Mouse (Mus musculus): ENCODE results near the gene Ep300. TPM values are rescaled to one million over a fixed set of nuclear protein-coding genes. Genes with fewer than 3 reads are reported as not detected.
A peak's percentile ranks its signal among the peaks of the same experiment; 100 is the strongest.
"Not testable (repeated sequence)": the region's sequence is repeated elsewhere in the genome, so short reads cannot be mapped to it uniquely, and the experiment has no call there.

Ep300 gene
- total RNA-seq, 2 experiments from 2014 or later: 54.6 to 57.1 TPM

DNA sequence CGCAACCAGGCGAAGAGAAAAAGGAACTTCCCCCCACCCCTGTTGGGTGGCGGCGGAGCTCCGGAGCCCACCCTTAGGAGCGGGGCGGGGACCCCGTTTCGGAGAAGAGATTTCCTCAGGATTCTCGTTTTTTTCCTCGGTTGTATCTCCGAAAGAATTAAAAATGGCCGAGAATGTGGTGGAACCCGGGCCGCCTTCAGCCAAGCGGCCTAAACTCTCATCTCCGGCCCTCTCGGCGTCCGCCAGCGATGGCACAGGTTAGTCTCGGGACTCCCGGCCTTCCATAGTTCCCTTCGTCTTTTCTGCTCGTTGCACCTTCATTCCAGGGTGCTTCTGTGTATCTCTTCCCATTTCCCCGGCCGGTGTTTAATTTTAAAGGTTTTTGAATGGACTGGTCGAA, 1.3 kb downstream of the Ep300 start:
- DNase-seq: no peak
- intact Hi-C loops (cut with DNase I): loop anchor here (2.0 to 5.0 kb wide), 3 partner anchors 20 to 139 kb away; no protein-coding TSS in a partner anchor

GRCm38 (mm10) chr15:81587686-81588085, 2.5 kb downstream of the Ep300 start:
- no peak for DNase-seq
- intact Hi-C loops (cut with DNase I): loop anchor here (2.0 to 5.0 kb wide), 3 partner anchors 19 to 140 kb away; no protein-coding TSS in a partner anchor

GRCm38 (mm10) chr15:81594146-81594696, 9.1 kb downstream of the Ep300 start:
- no peak for DNase-seq
- intact Hi-C loops (cut with DNase I): no loop called here

GRCm38 (mm10) chr15:81598742-81599141, 13.6 kb downstream of the Ep300 start:
- DNase-seq; intact Hi-C loops (cut with DNase I): not testable (repeated sequence)

- no peak for DNase-seq
- intact Hi-C loops (cut with DNase I): no loop called here
Measured at GRCm38 (mm10) chr15:81605241-81605640, 20.1 kb downstream of the Ep300 start.

DNA sequence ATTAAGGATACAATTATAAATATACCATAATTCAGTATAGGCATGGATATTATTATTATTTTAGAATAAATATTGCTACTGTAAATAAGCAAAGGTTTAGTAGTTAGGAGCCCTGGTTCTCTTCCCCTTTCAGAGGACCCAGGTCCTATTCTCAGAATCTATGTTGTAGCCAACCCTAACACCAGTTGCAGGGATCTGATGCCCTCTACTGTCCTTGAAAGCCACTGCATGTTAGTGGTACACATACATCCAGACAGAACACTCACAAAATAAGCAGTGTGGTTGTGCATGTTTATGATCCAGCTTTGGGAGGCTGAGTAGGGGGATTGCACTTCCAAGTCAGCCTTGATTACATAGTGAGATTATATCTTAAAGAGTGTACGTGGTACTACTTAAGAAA, 21.5 kb downstream of the Ep300 start:
- intact Hi-C loops (cut with DNase I): loop anchor here (2.0 kb wide), 3 partner anchors 20 to 158 kb away; no protein-coding TSS in a partner anchor

GRCm38 (mm10) chr15:81649516-81650455, 64.6 kb downstream of the Ep300 start:
- intact Hi-C loops (cut with DNase I): no loop called here
- DNase-seq: peak; percentile 18 to 22

More for the DNA sequence above, 21.5 kb downstream of the Ep300 start:
- DNase-seq: peak in 1 of 2 experiments; percentile 20

- no peak for DNase-seq
- intact Hi-C loops (cut with DNase I): no loop called here
Measured at GRCm38 (mm10) chr15:81650636-81651035, 65.5 kb downstream of the Ep300 start.

GRCm38 (mm10) chr15:81661701-81662100, 76.5 kb downstream of the Ep300 start:
- DNase-seq: no peak
- intact Hi-C loops (cut with DNase I): no loop called here

DNA sequence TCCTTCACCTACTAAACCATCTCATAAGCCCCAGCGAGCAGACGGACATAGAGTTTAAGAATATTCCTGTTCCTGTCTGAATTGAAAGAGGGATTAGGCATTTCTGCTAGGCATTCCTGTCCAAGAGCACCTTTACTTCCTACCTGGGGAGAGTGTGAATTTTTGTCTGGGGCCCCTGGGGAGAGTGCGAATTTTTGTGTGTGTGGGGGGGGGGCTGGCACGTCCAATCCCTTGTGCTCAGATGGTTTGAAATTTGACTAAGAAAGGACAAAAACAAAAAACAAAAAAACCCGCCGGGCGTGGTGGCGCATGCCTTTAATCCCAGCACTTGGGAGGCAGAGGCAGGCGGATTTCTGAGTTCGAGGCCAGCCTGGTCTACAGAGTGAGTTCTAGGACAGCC, 78.1 kb downstream of the Ep300 start:
- intact Hi-C loops (cut with DNase I): no loop called here
- DNase-seq: no peak

DNA sequence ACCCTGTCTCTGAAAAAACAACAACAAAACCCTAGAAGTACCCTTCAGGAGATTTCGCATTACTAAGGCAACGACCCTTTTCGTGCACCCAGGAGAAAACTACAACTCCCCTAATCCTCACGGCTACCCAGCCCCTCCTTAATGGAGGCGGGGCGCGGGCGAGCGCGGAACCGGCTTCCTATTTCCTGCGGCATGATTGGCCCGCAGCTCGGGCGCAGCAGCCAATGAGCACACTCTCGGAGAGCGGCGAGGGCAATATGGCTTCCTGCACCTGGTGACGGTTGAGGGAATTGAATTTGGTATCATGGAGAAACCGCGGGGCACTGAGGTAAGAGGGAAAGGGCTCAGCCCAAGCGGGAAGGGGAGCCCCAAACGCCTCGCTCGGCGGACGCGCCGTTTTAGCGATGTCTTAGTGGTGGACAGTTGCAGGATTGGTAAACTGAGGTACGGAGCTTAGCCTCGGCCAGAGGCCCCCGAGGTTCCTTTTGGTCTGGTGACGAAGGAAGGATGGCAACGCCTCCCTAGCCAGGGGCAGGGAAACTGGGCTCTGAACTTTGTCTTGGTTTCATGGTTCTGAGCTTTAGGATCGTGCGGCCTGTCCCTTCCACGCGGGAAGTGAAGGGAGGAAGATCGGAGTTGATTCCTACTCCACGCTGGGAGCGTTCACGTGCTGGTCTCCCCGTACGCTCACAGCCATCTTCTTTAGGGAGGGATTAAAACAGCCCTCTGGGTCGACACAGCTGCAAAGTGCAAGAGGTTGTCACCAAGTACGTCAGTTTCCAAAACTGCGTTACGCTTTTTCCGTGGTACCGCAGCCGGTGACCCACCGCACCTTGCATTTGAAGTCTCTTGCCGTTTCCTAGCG, 78.8 kb downstream of the Ep300 start, which contains the start of gene L3mbtl2:
L3mbtl2 (plus strand) TSS at position 193 of the 865 bp plus-strand sequence.
- intact Hi-C loops (cut with DNase I): loop anchor here (1.0 kb wide), 1 partner anchor 30 kb away; no protein-coding TSS in a partner anchor
- peak; percentile 92 to 93 for DNase-seq

DNA sequence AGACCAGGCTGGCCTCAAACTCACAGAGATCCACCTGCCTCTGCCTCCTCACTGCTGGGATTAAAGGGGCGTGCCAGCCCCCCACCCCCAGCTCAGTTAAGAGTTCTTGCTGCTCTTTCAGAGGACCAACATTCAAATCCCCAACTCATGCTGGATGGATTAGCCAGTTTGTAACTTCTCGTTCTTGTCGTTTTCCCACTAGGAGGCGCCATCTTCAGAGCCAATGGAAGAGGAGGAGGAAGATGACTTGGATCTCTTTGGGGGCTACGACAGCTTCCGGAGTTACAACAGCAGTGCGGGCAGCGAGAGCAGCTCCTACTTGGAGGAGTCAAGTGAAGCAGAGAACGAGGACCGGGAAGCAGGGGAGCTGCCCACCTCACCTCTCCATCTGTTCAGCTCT, 81.8 kb downstream of the Ep300 start:
- DNase-seq: no peak
- intact Hi-C loops (cut with DNase I): loop anchor here (5.0 kb wide), 1 partner anchor 220 kb away; no protein-coding TSS in a partner anchor

DNA sequence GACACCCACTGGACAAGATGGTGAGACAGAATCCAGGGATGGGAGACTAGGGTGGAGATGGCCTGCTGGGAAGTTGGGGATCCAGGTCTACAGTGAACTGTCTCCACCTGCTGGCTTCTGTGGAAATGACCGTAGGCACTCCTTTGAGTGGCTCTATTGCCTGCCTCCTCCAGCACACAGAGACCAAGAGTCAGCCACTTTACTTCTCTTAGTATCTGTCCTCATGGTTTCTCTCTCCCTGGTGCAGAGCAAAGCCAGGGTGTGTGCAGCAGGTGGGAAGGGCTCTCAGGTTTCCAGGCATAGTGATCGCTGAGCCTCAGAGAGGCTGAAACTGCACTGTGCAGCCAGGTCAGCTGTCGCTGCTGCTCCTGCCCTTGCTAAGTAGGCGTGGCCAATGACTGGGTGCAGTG, 85.1 kb downstream of the Ep300 start:
- intact Hi-C loops (cut with DNase I): no loop called here
- DNase-seq: peak in 1 of 2 experiments; percentile 65

- no peak for DNase-seq
- intact Hi-C loops (cut with DNase I): no loop called here
Measured at GRCm38 (mm10) chr15:81676637-81677036, 91.5 kb downstream of the Ep300 start.

- DNase-seq: no peak
- intact Hi-C loops (cut with DNase I): no loop called here
Measured at GRCm38 (mm10) chr15:81680301-81680805, 95.2 kb downstream of the Ep300 start.

- no peak for DNase-seq
- intact Hi-C loops (cut with DNase I): no loop called here
Measured at GRCm38 (mm10) chr15:81693366-81693966, 108.3 kb downstream of the Ep300 start.

- intact Hi-C loops (cut with DNase I): loop anchor here (1.0 kb wide), 1 partner anchor 30 kb away; no protein-coding TSS in a partner anchor
- peak; percentile 88 to 91 for DNase-seq
Measured at GRCm38 (mm10) chr15:81693967-81694881, 109.1 kb downstream of the Ep300 start.

DNA sequence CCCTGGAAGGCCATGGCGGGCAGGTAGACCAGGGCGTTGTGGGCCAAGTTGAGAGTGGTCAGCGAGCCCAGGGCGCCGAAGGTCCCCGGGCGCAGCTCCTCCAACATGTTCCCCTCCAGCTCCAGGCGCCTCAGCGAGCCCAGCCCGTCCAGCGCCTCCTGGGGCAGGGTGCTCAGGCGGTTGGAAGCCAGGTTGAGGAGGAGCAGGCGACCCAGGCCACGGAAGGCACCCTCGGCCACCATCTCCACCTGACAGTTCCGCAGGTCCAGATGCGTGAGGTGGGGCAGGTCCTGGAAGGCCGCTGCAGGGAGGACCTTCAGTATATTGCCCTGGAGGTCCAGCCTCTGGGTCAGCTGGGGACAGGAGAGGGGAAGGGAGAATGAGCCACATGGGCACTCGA, 109.7 kb downstream of the Ep300 start:
- intact Hi-C loops (cut with DNase I): loop anchor here (1.0 kb wide), 1 partner anchor 31 kb away; no protein-coding TSS in a partner anchor
- DNase-seq: no peak

All from heart, postnatal 14 days (tissue).